Mouse (Mus musculus): ENCODE data around the gene Tssk4. TPM values are rescaled to one million over a fixed set of nuclear protein-coding genes. Genes with fewer than 3 reads are reported as not detected.

Tssk4 gene
- polyA plus RNA-seq, 1 experiment from 2014 or later, result 0.32 TPM

GRCm38 (mm10) chr14:55618486-55619195 lies 31.3 kb upstream of the Tssk4 start:
- H3K36me3 ChIP-seq, result no peaks in the 10 kb centered on the region
- peak; percentile 49; the same call in 1 of the 2 replicates for ATAC-seq (ENCODE audit: low FRiP score)
- H3K9ac ChIP-seq (replicated peaks), result peak overlapping the region; percentile 29; the same call in 1 of the 2 replicates
- no peaks in the 10 kb centered on the region for H3K9me3 ChIP-seq (replicated peaks)
- peak overlapping the region; percentile 37 for H3K4me3 ChIP-seq (replicated peaks)
- no peaks in the 10 kb centered on the region for H3K4me1 ChIP-seq
- no peaks in the 10 kb centered on the region for H3K27me3 ChIP-seq (replicated peaks)
- H3K27ac ChIP-seq (replicated peaks), result peak overlapping the region; percentile 39
- WGBS, result 57% methylated on average over 22 of the region's 22 CpGs
- H3K4me2 ChIP-seq, result peak overlapping the region; percentile 45

- H3K4me3 ChIP-seq (replicated peaks), result no peak overlapping the region
- H3K9ac ChIP-seq (replicated peaks), result no peak overlapping the region
- 81% methylated on average over 27 of the region's 27 CpGs for WGBS
- H3K4me1 ChIP-seq, result no peaks in the 10 kb centered on the region
- H3K27ac ChIP-seq (replicated peaks), result no peak overlapping the region
- H3K36me3 ChIP-seq, result peaks cover 90% of the 10 kb centered on the region
- no peaks in the 10 kb centered on the region for H3K27me3 ChIP-seq (replicated peaks)
- no peaks in the 10 kb centered on the region for H3K9me3 ChIP-seq (replicated peaks)
- no peak for ATAC-seq (ENCODE audit: low FRiP score)
- H3K4me2 ChIP-seq, result no peak overlapping the region
Measured at GRCm38 (mm10) chr14:55628077-55628827, 21.7 kb upstream of the Tssk4 start.

- Histone ChIP-seq H3K36me3 (peaks cover 96% of the 10 kb centered on the region), H3K27me3 (replicated peaks) (no peaks in the 10 kb centered on the region), H3K4me2 (no peak overlapping the region), H3K4me1 (peaks cover 9% of the 10 kb centered on the region), H3K4me3 (replicated peaks) (no peak overlapping the region), H3K9ac (replicated peaks) (no peak overlapping the region), H3K27ac (replicated peaks) (no peak overlapping the region), H3K9me3 (replicated peaks) (no peaks in the 10 kb centered on the region)
- WGBS, result 59% methylated on average over 5 of the region's 5 CpGs
- ATAC-seq (ENCODE audit: low FRiP score), result no peak
Measured at GRCm38 (mm10) chr14:55629312-55629711, 20.7 kb upstream of the Tssk4 start.

GRCm38 (mm10) chr14:55634874-55635522 lies 15.0 kb upstream of the Tssk4 start:
- 6% methylated on average over 21 of the region's 23 CpGs for WGBS
- ATAC-seq (ENCODE audit: low FRiP score), result peak; percentile 62
- Histone ChIP-seq H3K27ac (replicated peaks) (peak overlapping the region; percentile 85), H3K27me3 (replicated peaks) (no peaks in the 10 kb centered on the region), H3K36me3 (peaks cover 69% of the 10 kb centered on the region), H3K4me3 (replicated peaks) (peak overlapping the region; percentile 82), H3K9ac (replicated peaks) (peak overlapping the region; percentile 76), H3K4me1 (peaks cover 28% of the 10 kb centered on the region), H3K4me2 (peak overlapping the region; percentile 93), H3K9me3 (replicated peaks) (no peaks in the 10 kb centered on the region)

- ATAC-seq (ENCODE audit: low FRiP score), result peak; percentile 88
- WGBS, result 1% methylated on average over 28 of the region's 33 CpGs
Measured at GRCm38 (mm10) chr14:55635523-55636007, 14.4 kb upstream of the Tssk4 start, which contains the start of gene Ipo4. Ipo4 (minus strand) TSS chr14:55635957.

GRCm38 (mm10) chr14:55637795-55638194 lies 12.2 kb upstream of the Tssk4 start, which contains the start of gene Gm49378:
Gm49378 (minus strand) TSS chr14:55637895.
- Histone ChIP-seq H3K9ac (replicated peaks) (no peak within 1 kb of the TSS), H3K4me1 (peaks cover 45% of the 10 kb centered on the region), H3K9me3 (replicated peaks) (no peaks in the 10 kb centered on the region), H3K27me3 (replicated peaks) (no peaks in the 10 kb centered on the region), H3K4me3 (replicated peaks) (no peak within 1 kb of the TSS), H3K4me2 (no peak within 1 kb of the TSS), H3K27ac (replicated peaks) (no peak within 1 kb of the TSS), H3K36me3 (peaks cover 55% of the 10 kb centered on the region)
- no peak for ATAC-seq (ENCODE audit: low FRiP score)
- WGBS, result 94% methylated on average over 9 of the region's 9 CpGs

More at GRCm38 (mm10) chr14:55635523-55636007, 14.4 kb upstream of the Tssk4 start, which contains the start of gene Ipo4:
- peak within 1 kb of the TSS; percentile 76 for H3K9ac ChIP-seq (replicated peaks)
- peak within 1 kb of the TSS; percentile 85 for H3K27ac ChIP-seq (replicated peaks)
- H3K4me2 ChIP-seq, result peak within 1 kb of the TSS; percentile 93
- H3K9me3 ChIP-seq (replicated peaks), result no peaks in the 10 kb centered on the region
- peak within 1 kb of the TSS; percentile 82 for H3K4me3 ChIP-seq (replicated peaks)
- H3K4me1 ChIP-seq, result peaks cover 32% of the 10 kb centered on the region
- peaks cover 69% of the 10 kb centered on the region for H3K36me3 ChIP-seq
- no peaks in the 10 kb centered on the region for H3K27me3 ChIP-seq (replicated peaks)

GRCm38 (mm10) chr14:55640816-55641215 lies 9.2 kb upstream of the Tssk4 start:
- ATAC-seq (ENCODE audit: low FRiP score), result no peak
- peaks cover 38% of the 10 kb centered on the region for H3K4me1 ChIP-seq
- H3K9ac ChIP-seq (replicated peaks), result no peak overlapping the region
- H3K4me2 ChIP-seq, result no peak overlapping the region
- H3K9me3 ChIP-seq (replicated peaks), result no peaks in the 10 kb centered on the region
- H3K36me3 ChIP-seq, result peaks cover 41% of the 10 kb centered on the region
- H3K4me3 ChIP-seq (replicated peaks), result no peak overlapping the region
- H3K27me3 ChIP-seq (replicated peaks), result no peaks in the 10 kb centered on the region
- 94% methylated on average over 14 of the region's 14 CpGs for WGBS
- H3K27ac ChIP-seq (replicated peaks), result no peak overlapping the region

GRCm38 (mm10) chr14:55641291-55641690 lies 8.7 kb upstream of the Tssk4 start:
- peaks cover 41% of the 10 kb centered on the region for H3K36me3 ChIP-seq

GRCm38 (mm10) chr14:55642679-55643059 lies 7.3 kb upstream of the Tssk4 start:
- Histone ChIP-seq H3K9ac (replicated peaks) (peak overlapping the region; percentile 79), H3K27me3 (replicated peaks) (no peaks in the 10 kb centered on the region), H3K4me3 (replicated peaks) (peak overlapping the region; percentile 98), H3K4me1 (peaks cover 31% of the 10 kb centered on the region), H3K4me2 (peak overlapping the region; percentile 84), H3K27ac (replicated peaks) (peak overlapping the region; percentile 99), H3K36me3 (peaks cover 35% of the 10 kb centered on the region), H3K9me3 (replicated peaks) (no peaks in the 10 kb centered on the region)
- peak; percentile 39 for ATAC-seq (ENCODE audit: low FRiP score)
- 27% methylated on average over 8 of the region's 8 CpGs for WGBS

More at GRCm38 (mm10) chr14:55641291-55641690, 8.7 kb upstream of the Tssk4 start:
- Histone ChIP-seq H3K27ac (replicated peaks) (no peak overlapping the region), H3K4me2 (no peak overlapping the region), H3K4me3 (replicated peaks) (no peak overlapping the region), H3K9ac (replicated peaks) (no peak overlapping the region), H3K4me1 (peaks cover 34% of the 10 kb centered on the region), H3K27me3 (replicated peaks) (no peaks in the 10 kb centered on the region), H3K9me3 (replicated peaks) (no peaks in the 10 kb centered on the region)
- no peak for ATAC-seq (ENCODE audit: low FRiP score)
- WGBS, result 96% methylated on average over 13 of the region's 13 CpGs

GRCm38 (mm10) chr14:55643060-55643907 lies 6.7 kb upstream of the Tssk4 start, which contains the start of gene Tm9sf1:
Tm9sf1 (minus strand) TSS chr14:55643806.
- ATAC-seq (ENCODE audit: low FRiP score), result peak; percentile 90

More at GRCm38 (mm10) chr14:55643060-55643907, 6.7 kb upstream of the Tssk4 start, which contains the start of gene Tm9sf1:
- Histone ChIP-seq H3K4me3 (replicated peaks) (peak within 1 kb of the TSS; percentile 98), H3K27ac (replicated peaks) (peak within 1 kb of the TSS; percentile 99), H3K4me2 (peak within 1 kb of the TSS; percentile 84), H3K9ac (replicated peaks) (peak within 1 kb of the TSS; percentile 79), H3K4me1 (peaks cover 31% of the 10 kb centered on the region), H3K9me3 (replicated peaks) (no peaks in the 10 kb centered on the region), H3K27me3 (replicated peaks) (no peaks in the 10 kb centered on the region), H3K36me3 (peaks cover 29% of the 10 kb centered on the region)
- under 1% methylated on average over 89 of the region's 89 CpGs for WGBS

All from neural tube, embryonic 15.5 days (tissue).